Mouse (Mus musculus): ENCODE measurements at regions not wholly inside any gene's neighbourhood (a gene's known extent, or its start where the extent isn't known, plus 50 kb on each side); places are given as distances from the start of the nearest gene placed in this dataset.

DNA sequence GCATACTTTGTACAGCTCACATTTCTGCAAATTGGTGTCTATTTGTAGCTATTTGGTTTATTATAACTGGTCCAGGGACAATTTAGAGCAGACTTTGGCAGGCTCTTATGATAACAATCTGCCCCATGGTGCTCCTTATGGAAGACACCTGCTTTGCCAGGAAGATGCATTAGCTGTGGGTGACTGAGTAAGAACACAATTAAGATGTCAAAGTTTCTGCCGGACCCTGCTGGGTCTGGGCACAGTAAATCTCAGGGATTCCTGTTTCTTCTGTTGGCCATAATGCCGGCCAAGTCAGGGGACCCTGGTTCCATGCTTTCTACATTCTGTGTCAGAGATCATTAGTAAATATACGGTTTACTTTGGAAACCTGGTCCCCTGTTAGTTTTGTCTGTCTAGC lies 353.7 kb downstream of the Ccser2 start:
- TF ChIP-seq CTCF (IDR thresholded peaks at IDR 0.05; ENCODE audit: control insufficient read depth, insufficient read depth, insufficient replicate concordance, low read depth, low read length) (no peak), POLR2A (IDR thresholded peaks at IDR 0.05; ENCODE audit: control insufficient read depth, low read depth, low read length) (no peak)

Measured in testis, adult 2 months (tissue).